Mouse (Mus musculus): Measurements from ENCODE around the gene Gstm3.
A peak's percentile ranks its signal among the peaks of the same experiment; 100 is the strongest.

Gstm3 gene

GRCm38 (mm10) chr3:107929731-107930130 is 39.4 kb downstream of the Gstm3 start:
- DNase-seq (ENCODE audit: low read depth, low spot score): no peak

- no peak for DNase-seq (ENCODE audit: low read depth, low spot score)
These were observed 39.8 kb downstream of the Gstm3 start for GRCm38 (mm10) chr3:107929243-107929642.

GRCm38 (mm10) chr3:107928691-107929090 is 40.4 kb downstream of the Gstm3 start:
- no peak for DNase-seq (ENCODE audit: low read depth, low spot score)

- no peak for DNase-seq (ENCODE audit: low read depth, low spot score)
These were observed 41.2 kb downstream of the Gstm3 start for GRCm38 (mm10) chr3:107927841-107928240.

DNA sequence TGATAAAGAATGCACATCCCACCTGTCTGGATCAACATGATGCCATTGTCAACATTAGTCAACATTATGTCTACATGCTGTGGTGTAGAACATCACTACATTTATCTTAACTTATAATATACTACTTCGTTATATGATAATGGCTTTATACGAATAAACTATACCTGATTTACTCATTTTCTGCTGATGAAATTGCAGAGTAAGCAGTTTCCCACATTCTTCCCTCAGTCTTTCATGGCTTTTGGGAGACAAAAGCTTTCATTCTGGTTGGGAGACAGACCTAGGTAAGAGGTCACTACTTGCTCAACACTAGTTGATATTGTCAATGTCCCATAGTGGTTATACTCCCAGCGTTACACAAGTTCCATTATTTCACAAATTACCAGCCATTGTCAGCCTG is 43.7 kb downstream of the Gstm3 start:
- no peak for DNase-seq (ENCODE audit: low read depth, low spot score)

- no peak for DNase-seq (ENCODE audit: low read depth, low spot score)
These were observed 48.7 kb downstream of the Gstm3 start for GRCm38 (mm10) chr3:107920348-107920747.

- peak; percentile 73 for DNase-seq (ENCODE audit: low read depth, low spot score)
These were observed 51.2 kb downstream of the Gstm3 start for GRCm38 (mm10) chr3:107917783-107918408.

- peak; percentile 19 for DNase-seq (ENCODE audit: low read depth, low spot score)
These were observed 52.0 kb downstream of the Gstm3 start for GRCm38 (mm10) chr3:107917097-107917496.

DNA sequence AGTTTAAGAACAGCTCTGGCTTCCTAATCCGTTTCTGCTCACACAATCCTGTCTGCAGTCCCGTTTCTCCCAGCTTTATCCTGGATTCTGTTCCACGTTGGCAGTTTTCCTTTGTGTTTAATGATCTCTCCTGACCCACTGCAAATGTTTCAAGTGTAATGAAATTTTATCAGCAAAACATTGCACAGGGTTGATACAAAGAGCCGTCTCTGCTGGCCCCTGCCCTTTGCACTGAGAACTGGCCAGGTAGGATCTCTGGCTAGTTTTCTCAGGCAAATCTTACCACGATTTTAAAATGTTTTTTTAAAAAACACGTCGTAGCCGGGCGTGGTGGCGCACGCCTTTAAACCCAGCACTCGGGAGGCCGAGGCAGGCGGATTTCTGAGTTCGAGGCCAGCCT is 52.4 kb downstream of the Gstm3 start:
- DNase-seq (ENCODE audit: low read depth, low spot score): no peak
